Mouse (Mus musculus): Measurements from ENCODE around the gene Gm10799. TPM values are rescaled to one million over a fixed set of nuclear protein-coding genes. Genes with fewer than 3 reads are reported as not detected.
"Not testable (repeated sequence)": the region's sequence is repeated elsewhere in the genome, so short reads cannot be mapped to it uniquely, and the experiment has no call there.

Gm10799 gene
- total and polyA plus RNA-seq, 2 experiments from 2014 or later: not detected

- 40% methylated on average over 2 of the region's 2 CpGs for WGBS
- Histone ChIP-seq H3K4me2 (ENCODE audit: low read depth, low read length) (no peak overlapping the region), H3K9me3 (replicated peaks; ENCODE audit: control insufficient read depth, low read length) (no peaks in the 10 kb centered on the region), H3K27ac (ENCODE audit: low read depth) (peak overlapping the region; percentile 50), H3K27me3 (ENCODE audit: control insufficient read depth, insufficient read depth, low read length) (no peaks in the 10 kb centered on the region), H3K9ac (replicated peaks; ENCODE audit: low read depth, low read length) (no peak overlapping the region), H3K36me3 (replicated peaks; ENCODE audit: control insufficient read depth, insufficient read depth, low read length) (peaks cover 14% of the 10 kb centered on the region), H3K4me3 (ENCODE audit: low read depth, low read length) (no peak overlapping the region), H3K4me1 (ENCODE audit: control insufficient read depth, insufficient read depth) (peaks cover 10% of the 10 kb centered on the region; the same call in 1 of the 2 replicates)
- DNase-seq (ENCODE audit: low spot score): no peak
- ATAC-seq (ENCODE audit: insufficient read depth, low read depth): peak; percentile 33; the same call in 1 of the 2 replicates
- no peak for TF ChIP-seq CTCF (IDR thresholded peaks at IDR 0.05; ENCODE audit: low read depth)
Observed at GRCm38 (mm10) chr2:104109528-104109927, 41.2 kb upstream of the Gm10799 start.

GRCm38 (mm10) chr2:104109021-104109420 is 40.7 kb upstream of the Gm10799 start:
- H3K9me3 ChIP-seq (replicated peaks; ENCODE audit: control insufficient read depth, low read length); H3K27me3 ChIP-seq (ENCODE audit: control insufficient read depth, insufficient read depth, low read length); H3K4me3 ChIP-seq (ENCODE audit: low read depth, low read length); H3K4me2 ChIP-seq (ENCODE audit: low read depth, low read length); DNase-seq (ENCODE audit: low spot score); H3K9ac ChIP-seq (replicated peaks; ENCODE audit: low read depth, low read length): not testable (repeated sequence)
- 28% methylated on average over 2 of the region's 2 CpGs for WGBS
- Histone ChIP-seq H3K27ac (ENCODE audit: low read depth) (peak overlapping the region; percentile 50), H3K36me3 (replicated peaks; ENCODE audit: control insufficient read depth, insufficient read depth, low read length) (peaks cover 13% of the 10 kb centered on the region), H3K4me1 (ENCODE audit: control insufficient read depth, insufficient read depth) (peaks cover 10% of the 10 kb centered on the region; the same call in 1 of the 2 replicates)
- peak; percentile 87 for ATAC-seq (ENCODE audit: insufficient read depth, low read depth)

GRCm38 (mm10) chr2:104104800-104105199 is 36.5 kb upstream of the Gm10799 start:
- 80% methylated on average over 6 of the region's 6 CpGs for WGBS
- Histone ChIP-seq H3K4me3 (ENCODE audit: low read depth, low read length) (no peak overlapping the region), H3K36me3 (replicated peaks; ENCODE audit: control insufficient read depth, insufficient read depth, low read length) (peaks cover 5% of the 10 kb centered on the region; the same call in 1 of the 2 replicates), H3K27ac (ENCODE audit: low read depth) (no peak overlapping the region), H3K4me2 (ENCODE audit: low read depth, low read length) (no peak overlapping the region), H3K9ac (replicated peaks; ENCODE audit: low read depth, low read length) (no peak overlapping the region), H3K27me3 (ENCODE audit: control insufficient read depth, insufficient read depth, low read length) (no peaks in the 10 kb centered on the region), H3K4me1 (ENCODE audit: control insufficient read depth, insufficient read depth) (peaks cover 19% of the 10 kb centered on the region; the same call in 1 of the 2 replicates), H3K9me3 (replicated peaks; ENCODE audit: control insufficient read depth, low read length) (no peaks in the 10 kb centered on the region)
- DNase-seq (ENCODE audit: low spot score) (no peak), ATAC-seq (ENCODE audit: insufficient read depth, low read depth) (no peak)
- TF ChIP-seq EP300 (IDR thresholded peaks at IDR 0.05; ENCODE audit: low read depth) (no peak), CTCF (IDR thresholded peaks at IDR 0.05; ENCODE audit: low read depth) (no peak)

- ATAC-seq (ENCODE audit: insufficient read depth, low read depth): no peak
- TF ChIP-seq EP300 (IDR thresholded peaks at IDR 0.05; ENCODE audit: low read depth): no peak
- H3K4me3 ChIP-seq (ENCODE audit: low read depth, low read length): no peak overlapping the region
Observed at GRCm38 (mm10) chr2:104099946-104100345, 31.6 kb upstream of the Gm10799 start.

GRCm38 (mm10) chr2:104099231-104099585 is 30.9 kb upstream of the Gm10799 start:
- no peaks in the 10 kb centered on the region for H3K9me3 ChIP-seq (replicated peaks; ENCODE audit: control insufficient read depth, low read length)
- H3K36me3 ChIP-seq (replicated peaks; ENCODE audit: control insufficient read depth, insufficient read depth, low read length): no peaks in the 10 kb centered on the region
- no peaks in the 10 kb centered on the region for H3K27me3 ChIP-seq (ENCODE audit: control insufficient read depth, insufficient read depth, low read length)
- ATAC-seq (ENCODE audit: insufficient read depth, low read depth) (no peak), DNase-seq (ENCODE audit: low spot score) (no peak)
- H3K4me2 ChIP-seq (ENCODE audit: low read depth, low read length): 0 out of 2 replicates have a peak overlapping the region, but pooled peaks have one; percentile 1
- no peak overlapping the region for H3K4me3 ChIP-seq (ENCODE audit: low read depth, low read length)
- H3K4me1 ChIP-seq (ENCODE audit: control insufficient read depth, insufficient read depth): peaks cover 28% of the 10 kb centered on the region
- WGBS: 94% methylated on average over 2 of the region's 2 CpGs
- TF ChIP-seq EP300 (IDR thresholded peaks at IDR 0.05; ENCODE audit: low read depth) (no peak), CTCF (IDR thresholded peaks at IDR 0.05; ENCODE audit: low read depth) (no peak)
- H3K27ac ChIP-seq (ENCODE audit: low read depth): peak overlapping the region; percentile 45
- H3K9ac ChIP-seq (replicated peaks; ENCODE audit: low read depth, low read length): no peak overlapping the region

More at GRCm38 (mm10) chr2:104099946-104100345, 31.6 kb upstream of the Gm10799 start:
- no peak for DNase-seq (ENCODE audit: low spot score)
- 44% methylated on average over 1 of the region's 1 CpGs for WGBS
- no peak overlapping the region for H3K4me2 ChIP-seq (ENCODE audit: low read depth, low read length)
- H3K4me1 ChIP-seq (ENCODE audit: control insufficient read depth, insufficient read depth): peaks cover 28% of the 10 kb centered on the region
- H3K27ac ChIP-seq (ENCODE audit: low read depth): no peak overlapping the region
- no peak overlapping the region for H3K9ac ChIP-seq (replicated peaks; ENCODE audit: low read depth, low read length)
- H3K9me3 ChIP-seq (replicated peaks; ENCODE audit: control insufficient read depth, low read length): no peaks in the 10 kb centered on the region
- H3K36me3 ChIP-seq (replicated peaks; ENCODE audit: control insufficient read depth, insufficient read depth, low read length): peaks cover 5% of the 10 kb centered on the region; the same call in 1 of the 2 replicates
- no peaks in the 10 kb centered on the region for H3K27me3 ChIP-seq (ENCODE audit: control insufficient read depth, insufficient read depth, low read length)

- ATAC-seq (ENCODE audit: insufficient read depth, low read depth) (no peak), DNase-seq (ENCODE audit: low spot score) (no peak)
- Histone ChIP-seq H3K27me3 (ENCODE audit: control insufficient read depth, insufficient read depth, low read length) (no peaks in the 10 kb centered on the region), H3K36me3 (replicated peaks; ENCODE audit: control insufficient read depth, insufficient read depth, low read length) (no peaks in the 10 kb centered on the region), H3K9me3 (replicated peaks; ENCODE audit: control insufficient read depth, low read length) (no peaks in the 10 kb centered on the region), H3K4me3 (ENCODE audit: low read depth, low read length) (no peak overlapping the region), H3K4me2 (ENCODE audit: low read depth, low read length) (0 out of 2 replicates have a peak overlapping the region, but pooled peaks have one; percentile 1), H3K4me1 (ENCODE audit: control insufficient read depth, insufficient read depth) (peaks cover 28% of the 10 kb centered on the region), H3K9ac (replicated peaks; ENCODE audit: low read depth, low read length) (no peak overlapping the region), H3K27ac (ENCODE audit: low read depth) (peak overlapping the region; percentile 45)
- 6% methylated on average over 3 of the region's 3 CpGs for WGBS
- TF ChIP-seq EP300 (IDR thresholded peaks at IDR 0.05; ENCODE audit: low read depth): no peak
- TF ChIP-seq CTCF (IDR thresholded peaks at IDR 0.05; ENCODE audit: low read depth): no peak
Observed at GRCm38 (mm10) chr2:104098529-104099230, 30.3 kb upstream of the Gm10799 start.

- not testable (repeated sequence) for H3K27me3 ChIP-seq (ENCODE audit: control insufficient read depth, insufficient read depth, low read length); ATAC-seq (ENCODE audit: insufficient read depth, low read depth); H3K9me3 ChIP-seq (replicated peaks; ENCODE audit: control insufficient read depth, low read length); H3K9ac ChIP-seq (replicated peaks; ENCODE audit: low read depth, low read length); DNase-seq (ENCODE audit: low spot score); H3K36me3 ChIP-seq (replicated peaks; ENCODE audit: control insufficient read depth, insufficient read depth, low read length); H3K27ac ChIP-seq (ENCODE audit: low read depth); H3K4me3 ChIP-seq (ENCODE audit: low read depth, low read length)
- 87% methylated on average over 4 of the region's 4 CpGs for whole genome bisulfite sequencing
- peaks cover 21% of the 10 kb centered on the region for H3K4me1 ChIP-seq (ENCODE audit: control insufficient read depth, insufficient read depth)
- H3K4me2 ChIP-seq (ENCODE audit: low read depth, low read length): peak overlapping the region; percentile 10; the same call in 1 of the 2 replicates
Observed at GRCm38 (mm10) chr2:104097396-104097795, 29.0 kb upstream of the Gm10799 start.

- H3K4me2 ChIP-seq (ENCODE audit: low read depth, low read length): peak overlapping the region; percentile 81
- ATAC-seq (ENCODE audit: insufficient read depth, low read depth): peak; percentile 30; the same call in 1 of the 2 replicates
Observed at GRCm38 (mm10) chr2:104096796-104097195, 28.4 kb upstream of the Gm10799 start.

More at GRCm38 (mm10) chr2:104096796-104097195, 28.4 kb upstream of the Gm10799 start:
- H3K9me3 ChIP-seq (replicated peaks; ENCODE audit: control insufficient read depth, low read length); DNase-seq (ENCODE audit: low spot score); H3K9ac ChIP-seq (replicated peaks; ENCODE audit: low read depth, low read length); H3K36me3 ChIP-seq (replicated peaks; ENCODE audit: control insufficient read depth, insufficient read depth, low read length); H3K27me3 ChIP-seq (ENCODE audit: control insufficient read depth, insufficient read depth, low read length): not testable (repeated sequence)
- Histone ChIP-seq H3K4me3 (ENCODE audit: low read depth, low read length) (peak overlapping the region; percentile 56; the same call in 1 of the 2 replicates), H3K27ac (ENCODE audit: low read depth) (peak overlapping the region; percentile 98), H3K4me1 (ENCODE audit: control insufficient read depth, insufficient read depth) (peaks cover 18% of the 10 kb centered on the region)
- 39% methylated on average over 1 of the region's 1 CpGs for WGBS
